Mouse (Mus musculus): ENCODE results near the gene Siah1a.

Siah1a gene

DNA sequence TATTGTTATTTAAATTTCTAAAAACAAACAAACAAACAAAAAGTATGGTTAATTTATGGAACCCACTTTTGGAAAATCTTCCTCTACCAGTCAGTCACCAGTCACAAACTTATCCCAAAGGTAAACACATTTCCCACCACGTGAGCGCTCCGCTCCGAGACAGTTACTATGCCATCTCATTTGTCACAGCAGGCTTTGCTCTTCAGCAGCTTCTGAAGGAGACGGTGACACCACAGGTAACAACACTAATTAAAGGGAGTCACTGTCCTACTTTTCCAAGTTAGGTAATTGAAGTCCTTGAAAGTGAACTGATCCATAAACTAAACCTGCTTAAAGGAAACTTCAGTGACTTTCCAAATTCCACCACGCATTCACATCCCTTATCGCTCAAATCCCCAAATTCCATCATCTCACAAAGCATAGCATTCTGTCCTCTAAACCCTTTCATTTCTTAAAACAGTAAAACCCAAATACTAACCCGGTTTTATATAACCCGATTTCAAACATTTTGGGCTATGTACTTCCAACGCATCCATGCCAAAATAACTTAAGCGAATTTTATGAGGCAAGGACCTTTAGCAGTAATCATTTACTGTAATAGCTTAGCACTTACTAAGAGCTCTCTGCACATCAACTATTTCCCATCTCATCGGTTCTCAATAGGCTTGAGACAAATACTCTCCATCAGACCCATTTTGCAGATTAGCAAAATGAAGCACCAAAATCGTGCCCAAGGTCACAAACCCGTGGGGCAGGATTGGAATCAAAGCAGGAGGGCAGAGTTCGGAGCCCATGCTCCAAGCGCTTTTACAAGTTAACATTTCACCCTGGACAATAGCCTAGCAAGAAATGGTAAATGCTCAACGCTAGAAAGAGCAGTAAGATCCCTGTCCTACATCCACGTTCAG lies 1.2 kb downstream of the Siah1a start:
- DNase-seq (ENCODE audit: low read depth, low spot score) = no peak

DNA sequence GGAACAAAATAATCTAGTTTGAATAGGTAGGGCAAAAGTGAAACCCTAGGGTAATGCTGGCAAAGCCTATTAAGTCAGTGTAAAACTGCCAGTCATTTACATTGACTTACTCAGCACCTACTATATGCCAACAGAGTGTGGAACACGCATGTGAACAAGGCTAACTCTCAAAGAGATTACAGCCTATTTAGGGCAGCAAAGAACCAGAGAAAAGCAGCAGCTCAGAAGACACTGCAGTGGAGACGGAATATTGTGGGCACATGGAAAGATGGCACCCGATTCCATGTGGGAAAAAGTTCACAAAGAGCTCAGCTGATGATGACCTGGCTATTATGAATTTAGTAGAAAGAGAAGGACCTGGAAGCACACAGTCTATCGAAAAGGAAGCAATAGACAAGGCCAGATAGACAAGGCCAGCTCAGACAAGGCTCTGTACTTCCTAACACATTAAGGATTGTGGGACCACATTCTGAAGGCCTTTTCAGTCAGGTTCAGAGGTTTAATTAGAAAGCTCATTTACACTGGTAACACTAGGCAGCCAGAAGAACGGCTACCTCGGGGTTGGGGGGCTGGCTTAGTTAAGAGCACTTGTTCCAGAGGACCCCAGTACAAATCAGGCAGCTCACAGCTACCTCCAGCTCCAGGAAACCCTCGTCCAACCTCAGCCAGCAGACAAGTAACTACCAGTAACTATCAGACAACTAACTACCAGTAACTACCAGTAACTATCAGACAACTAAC lies 3.0 kb downstream of the Siah1a start:
- no peak for DNase-seq (ENCODE audit: low read depth, low spot score)

DNA sequence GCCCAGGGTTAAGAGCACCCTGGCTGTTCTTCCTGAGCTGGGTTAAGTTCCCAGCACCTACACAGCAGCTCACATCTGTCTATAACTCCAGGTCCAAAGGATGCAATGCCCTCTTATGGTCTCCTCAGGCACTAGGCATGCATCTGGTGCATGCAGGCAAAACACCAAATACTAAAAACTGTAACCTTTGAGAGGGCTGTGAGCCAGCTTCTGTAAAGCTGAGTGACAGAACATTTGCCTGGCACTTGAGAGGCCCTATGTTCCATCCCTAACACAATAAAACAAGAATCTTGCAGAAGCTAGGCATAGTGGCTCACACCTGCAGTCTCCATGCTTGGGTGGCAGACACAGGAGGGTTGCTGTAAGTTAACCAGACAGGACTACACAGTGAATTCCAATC lies 4.1 kb downstream of the Siah1a start:
- DNase-seq (ENCODE audit: low read depth, low spot score) = no peak

DNA sequence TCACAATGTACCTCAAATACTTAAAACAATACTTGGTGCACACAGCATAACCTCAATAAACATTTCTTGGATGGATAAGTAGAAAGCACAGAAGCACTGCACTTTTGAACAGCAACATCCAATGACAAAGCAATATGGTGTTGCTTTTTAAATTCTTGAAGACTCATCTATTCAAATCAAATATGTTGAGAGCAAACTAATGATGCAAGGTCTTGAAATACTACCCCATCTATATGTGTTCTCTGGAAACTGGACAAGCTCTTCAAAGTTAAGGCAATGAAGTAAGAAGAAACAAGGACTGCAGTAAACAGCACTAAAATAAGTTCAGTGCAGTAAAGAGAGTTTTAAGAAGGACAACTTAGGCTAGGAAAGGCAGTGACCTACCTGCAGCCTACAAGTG lies 4.8 kb downstream of the Siah1a start:
- DNase-seq (ENCODE audit: low read depth, low spot score) = no peak

DNA sequence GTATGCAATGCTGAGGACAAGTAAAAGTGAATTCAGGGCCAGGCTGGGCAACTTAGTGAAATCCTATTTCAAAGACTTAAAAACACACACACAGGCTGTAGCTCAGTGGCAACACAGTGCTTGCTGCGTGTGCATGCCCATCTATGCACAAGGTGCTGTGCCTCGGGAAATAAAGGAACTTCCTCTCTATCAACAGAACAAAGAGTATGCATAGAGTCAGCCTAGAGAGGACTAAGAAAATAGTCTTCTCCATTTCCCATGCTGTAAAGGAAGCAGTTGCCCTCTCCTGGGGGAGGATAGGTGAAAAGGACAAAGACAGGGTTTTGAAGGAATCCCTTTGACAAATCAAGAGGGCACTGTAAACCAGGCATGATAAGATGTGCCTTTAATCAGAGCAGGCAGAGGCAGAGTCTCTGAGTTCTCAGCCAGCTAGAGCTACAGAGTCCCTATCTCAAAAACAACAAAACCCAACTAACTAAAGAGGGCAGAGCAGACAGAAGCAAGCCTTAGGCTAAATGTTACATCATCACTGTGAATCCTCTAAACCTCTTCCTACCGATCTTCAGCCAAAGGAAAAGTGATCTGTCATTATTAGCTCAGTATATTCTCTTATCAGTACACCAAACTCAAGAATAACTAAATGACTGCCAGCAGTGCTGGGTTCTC lies 10.2 kb downstream of the Siah1a start:
- DNase-seq (ENCODE audit: low read depth, low spot score) = peak; percentile 48

- no peak for DNase-seq (ENCODE audit: low read depth, low spot score)
These were observed 10.8 kb downstream of the Siah1a start for GRCm38 (mm10) chr8:86734954-86735353.

DNA sequence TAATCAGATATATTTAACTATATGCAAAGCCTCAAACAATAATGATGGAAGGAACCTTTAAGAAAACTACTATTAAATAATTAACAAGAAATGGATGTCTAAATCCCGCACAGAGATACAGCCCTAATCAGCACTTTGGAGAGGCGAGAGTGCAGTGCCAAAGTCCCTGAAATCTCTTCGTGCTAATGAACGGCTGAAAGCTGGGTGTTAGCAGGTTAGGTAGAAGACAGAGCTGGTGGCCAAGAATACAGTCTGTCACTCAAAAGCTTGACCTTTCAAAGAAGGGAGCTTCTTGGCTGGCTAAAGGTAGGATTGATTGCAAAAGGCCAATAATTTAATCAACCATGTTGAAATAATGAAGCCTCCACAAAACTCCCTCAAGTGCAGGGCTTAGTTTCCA lies 11.6 kb downstream of the Siah1a start:
- no peak for DNase-seq (ENCODE audit: low read depth, low spot score)

- DNase-seq (ENCODE audit: low read depth, low spot score) = no peak
These were observed 14.9 kb downstream of the Siah1a start for GRCm38 (mm10) chr8:86730860-86731259.

DNA sequence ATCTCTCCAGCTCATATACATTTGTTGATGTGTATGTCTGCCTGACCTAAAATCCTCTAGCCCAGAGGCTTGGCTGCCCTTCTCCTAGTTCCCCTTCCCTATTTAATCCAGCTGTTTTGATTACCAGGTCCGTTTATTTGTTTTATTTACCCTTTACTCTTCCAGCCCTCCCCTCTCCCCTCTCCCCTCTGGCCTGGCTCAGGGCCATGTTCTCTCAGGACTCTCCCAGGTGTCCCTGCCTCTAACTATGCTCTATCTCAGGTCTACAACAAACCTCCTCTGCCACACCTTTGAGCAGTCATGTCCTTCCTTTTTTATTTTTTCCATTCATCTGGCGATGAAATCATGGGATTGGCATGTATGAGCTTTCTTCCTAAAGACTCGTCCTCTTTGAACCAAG lies 15.4 kb downstream of the Siah1a start:
- DNase-seq (ENCODE audit: low read depth, low spot score) = no peak

- DNase-seq (ENCODE audit: low read depth, low spot score) = peak; percentile 29
These were observed 17.3 kb downstream of the Siah1a start for GRCm38 (mm10) chr8:86728224-86728950.

- no peak for DNase-seq (ENCODE audit: low read depth, low spot score)
These were observed 18.8 kb downstream of the Siah1a start for GRCm38 (mm10) chr8:86726959-86727358.

GRCm38 (mm10) chr8:86721490-86721889 lies 24.2 kb downstream of the Siah1a start:
- no peak for DNase-seq (ENCODE audit: low read depth, low spot score)

- peak; percentile 38 for DNase-seq (ENCODE audit: low read depth, low spot score)
These were observed 24.8 kb downstream of the Siah1a start for GRCm38 (mm10) chr8:86720756-86721459.

GRCm38 (mm10) chr8:86719368-86719767 lies 26.4 kb downstream of the Siah1a start:
- DNase-seq (ENCODE audit: low read depth, low spot score) = peak; percentile 47

DNA sequence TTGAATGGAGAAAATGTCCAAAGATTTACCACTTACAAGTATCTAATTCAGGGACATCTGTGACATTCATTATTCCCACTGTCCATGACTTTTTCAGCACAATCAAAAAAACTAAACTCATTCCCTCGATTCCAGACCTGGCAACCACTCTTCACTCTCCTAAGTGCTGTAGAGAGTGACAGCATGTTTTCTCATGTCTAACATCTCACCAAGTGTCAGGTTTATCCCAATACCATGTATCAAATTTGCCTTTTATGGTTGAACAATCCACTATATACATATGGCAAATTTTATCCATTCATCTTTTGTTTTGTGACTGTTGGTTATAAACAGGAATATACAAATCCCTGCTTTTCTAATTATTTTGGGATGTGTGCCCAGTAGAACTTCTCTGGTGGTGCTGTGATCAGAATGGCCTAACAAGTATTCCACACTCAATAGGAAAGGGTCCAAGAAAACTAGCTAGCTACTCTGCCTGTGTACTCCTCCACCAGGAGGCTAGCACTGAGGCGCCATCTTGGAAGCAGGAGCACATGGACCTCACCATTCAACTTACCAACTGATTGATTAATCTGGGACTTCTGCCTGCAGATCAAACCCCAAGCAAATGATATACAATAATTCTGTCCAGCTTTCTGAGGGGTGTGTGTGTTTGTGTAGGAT lies 27.3 kb downstream of the Siah1a start:
- DNase-seq (ENCODE audit: low read depth, low spot score) = no peak

GRCm38 (mm10) chr8:86713407-86714188 lies 32.1 kb downstream of the Siah1a start:
- DNase-seq (ENCODE audit: low read depth, low spot score) = no peak

DNA sequence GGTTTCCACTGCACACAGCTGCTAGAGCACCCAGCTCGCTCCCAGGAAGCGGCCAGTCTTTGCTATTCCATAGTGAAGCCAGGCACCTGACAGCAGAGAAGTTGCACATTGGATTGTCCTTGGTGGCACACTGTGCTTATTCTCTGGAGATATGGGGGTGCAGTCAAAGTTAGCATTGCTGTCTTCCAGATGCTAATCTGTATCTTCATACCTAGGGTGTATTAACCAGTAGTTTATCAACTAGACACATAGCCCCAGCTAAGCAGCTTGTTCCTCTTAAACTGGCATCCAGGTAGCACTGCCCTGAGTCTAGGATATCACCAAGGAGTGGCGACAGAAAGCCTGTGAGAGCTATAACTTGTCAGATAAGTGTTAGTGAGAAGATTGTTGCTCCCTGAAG lies 33.1 kb downstream of the Siah1a start:
- DNase-seq (ENCODE audit: low read depth, low spot score) = no peak

DNA sequence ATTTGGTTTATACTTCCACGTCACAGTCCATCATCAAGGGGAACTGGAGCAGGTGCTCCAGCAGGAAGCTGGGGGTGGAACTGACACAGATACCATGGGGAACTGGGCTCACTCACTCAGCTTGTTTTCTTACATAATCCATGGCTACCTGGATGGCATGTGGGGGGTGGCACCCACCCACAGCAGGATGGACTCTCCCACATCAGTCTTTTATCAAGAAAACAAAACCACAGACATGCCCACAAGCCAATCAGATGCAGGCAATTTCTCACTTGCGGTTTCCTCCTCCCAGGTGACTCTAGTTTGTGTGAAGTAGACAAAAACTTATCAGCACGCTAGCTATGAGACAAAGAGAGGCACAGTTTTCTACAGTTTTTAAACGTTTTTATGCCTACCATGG lies 37.9 kb downstream of the Siah1a start:
- DNase-seq (ENCODE audit: low read depth, low spot score) = peak; percentile 95

- DNase-seq (ENCODE audit: low read depth, low spot score) = peak; percentile 61
These were observed 39.0 kb downstream of the Siah1a start for GRCm38 (mm10) chr8:86706756-86707155.

- no peak for DNase-seq (ENCODE audit: low read depth, low spot score)
These were observed 40.4 kb downstream of the Siah1a start for GRCm38 (mm10) chr8:86705317-86705716.

Data from CD4-positive helper T cell, adult 2 months (primary cell).